Mouse (Mus musculus) small intestine, adult 2 months (tissue): ENCODE measurements around the gene Tarm1. TPM values are rescaled to one million over a fixed set of nuclear protein-coding genes. Genes with fewer than 3 reads are reported as not detected.

ENCODE experiments used
- H3K27ac ChIP-seq: fragments of 200-500 bp; 2 replicates; pipeline ENCODE4 v1.5.1; 2012; ENCODE audit warnings: low read depth, low read length, control low read depth, inconsistent platforms; ENCODE audit not compliant: insufficient read depth
- H3K27me3 ChIP-seq: fragments of 200-500 bp; 2 replicates; pipeline ENCODE4 v1.6.1; 2012; ENCODE audit warnings: mild to moderate bottlenecking, moderate library complexity, low read length, inconsistent platforms; ENCODE audit not compliant: control insufficient read depth, insufficient read depth
- H3K36me3 ChIP-seq: fragments of 200-500 bp; 2 replicates; pipeline ENCODE4 v1.6.1; 2012; ENCODE audit warnings: mild to moderate bottlenecking, low read length, control low read depth, inconsistent platforms; ENCODE audit not compliant: control insufficient read depth, insufficient read depth
- H3K4me1 ChIP-seq: fragments of 200-500 bp; 2 replicates; pipeline ENCODE4 v1.6.1; 2012; ENCODE audit warnings: low read length, inconsistent platforms, mixed read lengths; ENCODE audit not compliant: control insufficient read depth, insufficient read depth, insufficient read length
- H3K4me3 ChIP-seq: fragments of 200-500 bp; 2 replicates; pipeline ENCODE4 v1.5.1; 2012; ENCODE audit warnings: low read depth, mild to moderate bottlenecking, control low read depth, inconsistent platforms, low read length, moderate library complexity
- CTCF ChIP-seq: fragments of 200-500 bp; IDR thresholded peaks from 2 replicates; pipeline ENCODE4 v1.5.1; 2012; ENCODE audit warnings: low read depth, mild to moderate bottlenecking, control low read depth, inconsistent platforms, low read length, moderate library complexity, mixed read lengths; ENCODE audit not compliant: insufficient replicate concordance, insufficient read length; ENCODE audit errors: extremely low read depth
- POLR2A ChIP-seq: fragments of 200-500 bp; IDR thresholded peaks from 2 replicates; pipeline ENCODE4 v1.6.1; 2012; ENCODE audit warnings: low read depth, mild to moderate bottlenecking, control low read depth, inconsistent platforms, low read length, moderate library complexity
- WGBS: fragments of 180-500 bp; shearing (Covaris S2); methylation state at CpG from one replicate; pipeline ENCODE4 v1.1.7; 2018; 5-methylcytosine and 5-hydroxymethylcytosine counted together
- polyA plus RNA-seq: library from polyadenylated mRNA; depleted of rRNA; stranded (reverse); fragments of >200 nt; gene quantifications from 2 replicates; pipeline ENCODE4 v1.2.3, GENCODE M21; 2012; rRNA removed

Gene Tarm1
- polyA plus RNA-seq, result not detected in 2 replicates

DNA sequence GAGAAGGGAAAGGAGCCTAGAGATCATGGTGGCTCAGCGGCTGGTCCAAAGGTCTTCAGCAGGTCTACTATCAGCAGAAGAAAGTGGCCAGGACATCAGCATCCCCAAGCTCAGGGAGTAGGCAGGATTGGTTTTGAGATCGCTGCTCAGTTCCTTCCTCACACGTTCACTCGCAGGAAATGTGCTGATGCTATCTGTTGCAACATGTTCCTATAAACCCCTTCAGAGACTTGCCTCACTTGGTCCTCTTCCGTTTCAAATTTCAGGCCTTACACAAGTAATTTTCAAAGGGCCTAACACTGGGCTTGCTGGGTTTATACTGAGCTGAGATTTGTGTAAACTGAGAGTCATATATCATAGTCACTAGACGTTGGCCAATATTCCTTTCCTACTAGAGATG, at the start of gene Tarm1:
Tarm1 (minus strand) TSS at position 186 of the 400 bp plus-strand sequence.
- TF ChIP-seq CTCF (no peak), POLR2A (no peak)
- WGBS, result 78% methylated on average over 6 of the region's 6 CpGs
- H3K36me3 ChIP-seq, result no peaks in the 10 kb centered on the region
- no peaks in the 10 kb centered on the region for H3K27me3 ChIP-seq
- no peak within 1 kb of the TSS for H3K4me3 ChIP-seq
- no peak within 1 kb of the TSS for H3K27ac ChIP-seq
- H3K4me1 ChIP-seq, result no peaks in the 10 kb centered on the region

DNA sequence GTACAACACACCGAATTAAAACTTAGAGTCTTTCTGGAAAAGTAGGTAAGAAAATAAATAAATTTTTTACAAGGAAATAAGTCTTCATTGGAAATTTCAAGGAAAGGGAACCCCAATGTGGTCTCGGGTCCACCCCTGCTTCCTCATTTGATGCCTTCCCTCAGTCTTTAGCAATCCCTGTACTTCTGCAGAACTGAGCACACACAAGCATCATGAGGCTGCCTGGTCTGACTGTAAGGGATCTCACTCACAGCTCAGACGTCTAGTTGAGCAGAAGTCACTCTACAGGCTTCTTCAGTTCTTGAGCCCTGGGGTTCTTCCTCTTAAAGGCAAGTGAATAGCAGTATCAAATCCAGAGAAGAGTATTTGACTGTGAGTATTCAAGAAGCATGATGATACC, 3.5 kb upstream of the Tarm1 start:
- no peaks in the 10 kb centered on the region for H3K36me3 ChIP-seq
- TF ChIP-seq CTCF (no peak), POLR2A (no peak)
- H3K4me1 ChIP-seq, result no peaks in the 10 kb centered on the region
- no peak overlapping the region for H3K27ac ChIP-seq
- WGBS, result 69% methylated on average over 3 of the region's 3 CpGs
- no peaks in the 10 kb centered on the region for H3K27me3 ChIP-seq
- H3K4me3 ChIP-seq, result no peak overlapping the region

DNA sequence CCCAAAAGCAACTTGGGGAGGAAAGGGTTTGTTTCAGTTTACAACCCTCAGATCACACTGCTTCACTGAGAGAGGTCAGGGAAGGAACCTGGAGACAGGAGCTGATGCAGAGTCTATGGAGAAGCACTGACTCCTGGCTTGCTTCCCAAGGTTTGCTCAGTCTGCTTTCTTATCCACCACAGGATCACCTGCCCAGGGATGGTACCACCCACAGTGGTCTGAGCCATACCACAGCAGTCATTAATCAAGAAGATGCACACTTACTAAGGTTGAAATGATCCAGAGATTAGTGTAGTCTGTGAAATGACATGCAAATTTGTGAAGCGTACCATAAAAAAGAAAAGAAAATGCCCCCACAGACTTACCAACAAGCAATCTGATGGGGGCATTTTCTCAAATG, 2.0 kb downstream of the Tarm1 start:
- Histone ChIP-seq H3K36me3 (no peaks in the 10 kb centered on the region), H3K27ac (no peak overlapping the region), H3K4me1 (no peaks in the 10 kb centered on the region), H3K4me3 (no peak overlapping the region), H3K27me3 (no peaks in the 10 kb centered on the region)
- TF ChIP-seq POLR2A (no peak), CTCF (no peak)
- 90% methylated on average over 1 of the region's 1 CpGs for WGBS

DNA sequence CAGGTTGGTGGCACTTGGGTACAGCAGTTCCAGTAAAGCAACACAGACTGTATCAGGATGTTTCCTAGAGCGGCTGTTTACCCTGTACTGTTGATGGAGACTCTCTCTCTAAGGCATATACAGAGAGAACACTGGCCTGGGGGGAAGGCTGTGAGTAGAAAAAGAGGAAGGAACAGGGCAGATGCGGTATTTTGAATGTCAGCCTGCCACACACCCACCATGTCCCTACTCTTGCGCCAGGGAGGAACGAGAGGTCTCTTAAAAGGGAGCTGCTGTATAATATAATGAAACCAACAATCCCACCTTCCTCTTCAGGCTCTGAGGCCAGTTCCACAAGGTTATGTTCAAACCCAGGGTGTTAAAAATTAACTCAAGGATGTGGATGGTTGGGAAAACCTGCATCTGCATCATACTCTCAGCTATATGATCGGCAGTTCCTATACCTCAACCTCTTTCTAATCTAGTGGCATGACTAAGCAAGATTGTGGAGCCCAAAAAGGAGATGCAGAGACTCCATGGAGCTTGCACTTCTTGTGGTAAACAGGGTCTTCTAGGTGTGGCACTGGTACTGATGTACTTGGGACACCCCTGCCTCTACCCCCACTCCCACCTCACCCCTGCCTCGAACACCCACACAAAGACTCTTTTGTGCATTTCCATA, 20.3 kb downstream of the Tarm1 start:
- no peak overlapping the region for H3K27ac ChIP-seq
- WGBS, result 83% methylated on average over 6 of the region's 6 CpGs

DNA sequence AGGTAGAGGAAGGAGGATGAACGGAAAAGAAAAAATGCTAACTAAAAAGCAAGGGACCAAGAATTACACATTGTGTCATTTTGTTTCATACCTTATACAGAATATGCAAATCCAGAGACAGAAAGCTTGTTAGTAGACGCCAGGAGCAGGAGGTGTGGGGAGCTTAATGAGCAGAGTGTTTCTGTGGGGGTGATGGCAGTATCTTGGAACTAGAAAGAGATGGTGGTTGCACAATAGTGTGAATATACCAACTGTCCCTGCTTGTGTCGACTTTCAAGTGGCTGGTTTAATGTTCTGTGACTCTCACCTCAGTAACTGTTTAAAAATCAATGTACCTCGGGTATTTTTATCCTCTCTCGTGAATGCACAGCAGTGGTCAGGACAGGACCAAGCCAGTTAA, 25.7 kb downstream of the Tarm1 start:
- no peak overlapping the region for H3K4me3 ChIP-seq
- no peaks in the 10 kb centered on the region for H3K27me3 ChIP-seq
- H3K27ac ChIP-seq, result no peak overlapping the region
- WGBS, result 63% methylated on average over 5 of the region's 5 CpGs
- no peaks in the 10 kb centered on the region for H3K36me3 ChIP-seq
- H3K4me1 ChIP-seq, result no peaks in the 10 kb centered on the region
- TF ChIP-seq POLR2A (no peak), CTCF (no peak)

More for the DNA sequence above, 20.3 kb downstream of the Tarm1 start:
- Histone ChIP-seq H3K4me3 (no peak overlapping the region), H3K27me3 (no peaks in the 10 kb centered on the region), H3K36me3 (no peaks in the 10 kb centered on the region), H3K4me1 (no peaks in the 10 kb centered on the region)
- TF ChIP-seq POLR2A, result no peak
- no peak for TF ChIP-seq CTCF

DNA sequence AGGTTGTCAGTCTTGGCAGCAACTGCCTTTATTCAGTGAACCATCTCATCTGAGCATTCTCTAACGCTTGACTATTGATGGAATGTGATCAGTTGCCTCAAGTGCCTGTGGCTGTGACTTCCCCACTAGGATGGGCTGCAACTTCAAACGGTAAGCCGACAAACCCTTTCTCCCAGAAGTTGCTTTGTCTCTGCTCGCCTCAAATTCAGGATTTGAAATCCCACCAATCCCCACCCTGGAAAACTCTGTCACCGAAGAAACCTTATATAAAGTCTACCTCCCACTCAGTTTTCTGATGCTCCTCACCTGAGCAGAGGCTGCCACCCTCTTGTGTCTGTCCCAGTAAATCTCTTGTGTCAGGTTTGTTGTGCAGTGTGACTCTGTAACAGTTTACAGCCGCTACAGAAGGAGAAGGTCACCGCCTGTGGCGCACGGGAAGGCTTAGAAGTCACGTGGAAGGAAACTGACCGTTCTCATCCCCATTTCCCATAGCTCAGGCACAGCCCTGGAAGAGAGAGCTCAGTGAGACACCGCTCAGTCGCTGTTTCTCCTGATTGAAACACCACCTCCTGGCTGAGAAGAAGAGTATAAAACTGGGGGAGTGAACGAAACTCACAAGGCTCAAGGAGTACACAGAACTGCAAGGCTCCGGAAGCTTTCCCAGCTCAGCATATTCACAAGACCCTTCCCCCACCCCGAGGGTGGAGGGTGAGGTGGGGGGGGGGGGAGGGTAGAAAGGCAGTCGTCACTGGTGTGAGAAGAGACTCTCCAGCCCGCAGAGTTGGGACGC, 27.9 kb downstream of the Tarm1 start:
- H3K4me1 ChIP-seq, result no peaks in the 10 kb centered on the region
- H3K4me3 ChIP-seq, result no peak overlapping the region
- H3K36me3 ChIP-seq, result no peaks in the 10 kb centered on the region
- no peak overlapping the region for H3K27ac ChIP-seq
- TF ChIP-seq CTCF, result no peak
- TF ChIP-seq POLR2A, result no peak
- 17% methylated on average over 19 of the region's 19 CpGs for WGBS
- no peaks in the 10 kb centered on the region for H3K27me3 ChIP-seq

DNA sequence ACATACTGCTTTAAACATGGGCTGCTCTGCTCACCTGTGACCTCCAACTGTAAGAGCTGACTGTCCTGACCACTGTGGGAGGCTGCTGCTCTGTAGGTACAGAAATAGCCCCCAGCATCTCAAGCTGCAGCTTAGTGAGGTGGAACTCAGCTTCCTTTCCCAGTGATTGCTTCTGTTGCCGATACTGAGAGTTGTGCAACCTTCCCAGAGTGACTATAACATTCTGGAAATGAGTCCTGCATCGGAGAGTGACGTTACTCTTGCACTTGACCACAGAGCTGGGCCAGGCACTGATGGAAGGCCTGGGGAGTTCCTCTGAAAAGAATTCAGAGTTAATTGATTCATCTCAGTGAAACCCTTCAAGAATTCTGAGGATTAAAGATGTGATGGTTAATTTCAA, 29.6 kb downstream of the Tarm1 start:
- Histone ChIP-seq H3K27me3 (no peaks in the 10 kb centered on the region), H3K4me3 (no peak overlapping the region), H3K36me3 (no peaks in the 10 kb centered on the region), H3K4me1 (no peaks in the 10 kb centered on the region), H3K27ac (no peak overlapping the region)
- TF ChIP-seq CTCF, result no peak
- no peak for TF ChIP-seq POLR2A
- WGBS, result 76% methylated on average over 3 of the region's 3 CpGs
